Mouse (Mus musculus): ENCODE data around the gene Flii.

- TF ChIP-seq CTCF (IDR thresholded peaks at IDR 0.05; ENCODE audit: low read depth) (no peak), EP300 (IDR thresholded peaks at IDR 0.05; ENCODE audit: low read depth) (no peak)
These were observed 1.2 kb upstream of the Flii start, which contains the start of gene Mief2 for GRCm38 (mm10) chr11:60728260-60728761.

Measured in liver, postnatal 0 days (tissue).